Mouse (Mus musculus): ENCODE measurements around the gene Numb.
"Not testable (repeated sequence)": the region's sequence is repeated elsewhere in the genome, so short reads cannot be mapped to it uniquely, and the experiment has no call there.

Gene Numb

DNA sequence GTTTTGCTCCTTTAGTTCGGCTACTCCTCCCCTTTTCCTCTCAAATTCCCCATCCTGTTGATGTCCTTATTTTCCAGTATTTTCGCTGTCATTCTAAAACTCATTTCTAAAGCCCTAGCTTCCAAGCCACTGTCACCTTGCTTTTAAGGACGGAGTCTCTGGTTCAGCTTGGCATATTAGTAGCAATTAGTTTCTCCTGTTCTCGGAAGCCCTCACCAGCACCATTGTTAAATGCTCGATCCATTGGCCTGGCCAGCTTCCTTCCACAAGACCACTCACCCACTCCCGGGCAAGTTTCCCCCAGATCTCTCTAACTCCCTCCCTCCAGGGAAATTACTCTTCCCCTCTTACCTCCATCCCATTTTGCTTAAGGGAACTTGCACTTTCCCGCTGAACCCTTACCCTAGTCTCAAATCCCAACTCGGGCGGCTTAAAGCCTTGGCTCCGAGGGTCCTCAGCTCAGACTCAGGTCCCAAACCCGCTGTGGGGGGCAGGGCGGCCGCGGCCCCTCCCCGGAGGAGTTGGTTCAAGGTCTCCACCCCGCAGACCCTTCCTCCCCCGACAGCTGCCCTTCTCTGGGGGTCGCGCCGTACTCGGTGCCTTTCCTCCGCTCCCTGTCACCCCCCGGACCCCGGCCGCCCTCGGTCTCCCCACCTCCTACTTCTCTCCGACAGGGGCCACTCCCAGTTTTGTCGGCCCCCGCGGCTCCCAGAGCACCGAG lies 853 bp downstream of the Numb start:
- DNase-seq = peak; percentile 52

DNA sequence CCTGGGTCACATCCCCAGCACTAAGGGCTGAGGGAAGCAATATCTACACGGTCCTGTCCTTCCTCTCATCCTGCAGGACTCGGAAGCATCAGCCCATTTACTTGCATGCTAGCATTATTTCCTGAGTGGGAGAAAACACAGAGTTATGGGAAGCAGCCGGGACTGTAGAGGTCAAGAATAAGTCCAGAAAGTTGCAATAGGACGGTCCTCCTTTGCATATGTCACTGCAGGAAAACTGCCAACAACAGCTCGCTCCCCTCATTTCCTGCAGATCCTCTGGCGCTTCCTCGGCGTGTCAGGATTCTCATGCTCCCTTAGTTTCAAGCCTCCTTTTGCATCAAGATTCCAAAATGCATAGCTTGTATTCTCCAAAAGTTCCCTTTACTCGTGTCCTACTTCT lies 4.8 kb downstream of the Numb start:
- DNase-seq = peak; percentile 44

DNA sequence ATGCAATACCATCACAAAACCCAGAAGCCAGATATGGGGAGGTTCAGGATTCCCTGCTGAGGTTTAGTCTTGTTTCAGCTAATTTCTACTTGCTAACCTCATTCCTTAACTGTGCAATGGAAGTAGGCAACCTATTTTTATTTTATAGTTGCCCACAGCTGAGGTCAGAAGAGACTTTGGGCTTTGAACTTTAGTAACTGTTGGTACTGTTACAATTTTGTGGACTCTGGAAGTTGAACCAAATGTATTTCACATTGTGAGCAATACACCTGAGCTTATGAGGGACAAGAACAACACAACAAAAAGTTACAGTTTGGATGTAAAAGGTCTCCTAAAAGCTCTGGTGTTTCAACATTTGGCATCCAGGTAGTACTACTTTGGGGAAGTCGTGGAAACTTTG lies 6.9 kb downstream of the Numb start:
- no peak for DNase-seq

DNA sequence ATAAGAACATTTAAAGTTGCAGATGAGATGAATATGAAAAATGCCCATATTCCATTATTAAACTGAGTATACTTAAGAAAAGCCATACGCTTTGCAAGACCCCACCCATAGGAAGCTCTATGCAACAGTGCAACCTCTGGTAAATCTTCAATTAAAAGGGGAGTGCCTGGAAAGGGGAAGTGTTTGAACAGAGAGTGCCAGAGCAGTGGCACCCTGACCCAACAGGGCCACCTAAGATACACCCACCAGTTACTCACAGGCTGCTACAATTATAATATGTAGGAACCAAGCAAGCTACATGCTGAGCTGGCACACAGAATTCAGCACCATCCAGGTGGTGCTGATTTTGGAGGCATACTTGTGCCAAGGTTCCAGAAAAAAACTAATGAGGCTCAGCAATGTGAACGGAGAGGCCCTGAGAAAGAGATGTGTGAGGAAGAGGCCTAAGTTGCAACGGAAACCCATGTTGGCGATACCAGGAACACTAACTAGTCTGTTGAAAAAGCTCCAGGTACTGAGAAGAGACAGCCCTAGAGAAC lies 7.5 kb downstream of the Numb start:
- DNase-seq = peak; percentile 64

DNA sequence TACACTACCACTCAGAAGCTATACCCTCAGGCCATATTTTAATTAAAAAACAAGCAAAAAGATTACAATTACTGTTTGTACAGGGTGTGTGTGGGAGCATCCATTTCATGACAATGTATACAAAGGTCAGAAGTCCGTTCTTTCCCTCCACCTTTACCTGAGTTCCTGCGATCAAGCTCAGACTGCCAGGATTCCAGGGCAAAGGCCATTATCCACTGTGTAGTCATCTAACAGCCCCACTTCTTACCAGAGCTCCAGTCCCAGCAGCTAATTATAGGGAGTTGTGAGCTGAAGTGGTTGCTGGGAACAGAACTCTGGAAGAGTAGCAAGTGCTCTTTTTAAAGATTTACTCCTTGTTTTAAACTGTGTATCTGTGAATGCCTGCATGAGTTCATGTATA lies 11.3 kb downstream of the Numb start:
- DNase-seq = no peak

DNA sequence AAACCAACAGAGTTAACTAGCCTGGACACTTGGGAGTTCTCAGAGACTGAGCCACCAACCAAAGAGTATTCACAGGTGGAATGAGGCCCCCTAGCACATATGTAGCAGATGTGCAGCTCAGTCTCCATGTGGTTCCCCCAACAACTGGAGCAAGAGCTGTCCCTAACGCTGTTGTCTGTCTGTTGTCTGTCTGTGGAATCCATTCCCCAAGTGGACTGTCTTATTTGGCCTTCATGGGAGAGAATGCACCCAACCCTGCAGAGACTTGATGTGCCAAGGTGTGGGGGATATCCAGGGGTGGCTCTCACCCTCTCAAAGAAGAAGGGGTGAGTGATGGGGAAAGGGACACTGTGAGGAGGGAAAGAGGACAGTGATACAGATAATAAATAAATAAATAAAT lies 28.8 kb downstream of the Numb start:
- DNase-seq = no peak

DNA sequence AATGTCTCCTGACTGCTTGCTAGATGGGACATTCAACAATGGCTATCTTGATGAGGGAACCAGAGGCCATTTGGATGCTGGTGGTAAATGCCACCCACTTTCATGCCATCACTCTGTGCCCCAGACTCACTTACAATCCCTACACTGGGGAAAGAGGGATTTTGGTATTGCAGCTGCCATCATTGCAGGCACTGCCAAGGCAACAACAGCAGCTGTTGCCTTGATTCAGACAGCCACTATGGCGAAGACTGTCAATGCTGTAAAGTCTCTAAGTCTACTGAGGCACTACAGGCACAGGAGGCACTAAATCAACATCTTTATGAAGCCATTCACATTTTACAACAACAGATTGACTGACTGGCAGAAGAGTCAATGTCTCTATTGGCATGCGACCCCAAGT lies 30.5 kb downstream of the Numb start:
- DNase-seq = no peak

DNA sequence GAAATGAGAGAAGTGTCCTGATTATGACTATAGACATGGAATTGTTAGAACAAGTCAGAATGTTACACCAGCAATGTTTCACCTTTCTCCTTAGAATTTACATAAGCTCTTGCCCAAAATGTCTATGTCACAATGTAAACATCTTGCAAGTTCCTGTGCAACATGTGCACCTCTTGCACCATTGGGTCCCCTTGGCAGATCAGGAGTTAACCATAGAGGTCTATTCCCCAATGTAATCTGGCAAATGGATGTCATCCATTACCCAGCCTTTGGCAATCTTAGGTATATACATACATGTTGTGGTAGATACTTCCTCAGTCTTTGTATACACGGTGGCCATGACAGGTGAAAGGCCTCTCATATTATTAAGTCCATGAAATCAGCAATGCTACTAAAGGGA lies 32.6 kb downstream of the Numb start:
- no peak for DNase-seq

DNA sequence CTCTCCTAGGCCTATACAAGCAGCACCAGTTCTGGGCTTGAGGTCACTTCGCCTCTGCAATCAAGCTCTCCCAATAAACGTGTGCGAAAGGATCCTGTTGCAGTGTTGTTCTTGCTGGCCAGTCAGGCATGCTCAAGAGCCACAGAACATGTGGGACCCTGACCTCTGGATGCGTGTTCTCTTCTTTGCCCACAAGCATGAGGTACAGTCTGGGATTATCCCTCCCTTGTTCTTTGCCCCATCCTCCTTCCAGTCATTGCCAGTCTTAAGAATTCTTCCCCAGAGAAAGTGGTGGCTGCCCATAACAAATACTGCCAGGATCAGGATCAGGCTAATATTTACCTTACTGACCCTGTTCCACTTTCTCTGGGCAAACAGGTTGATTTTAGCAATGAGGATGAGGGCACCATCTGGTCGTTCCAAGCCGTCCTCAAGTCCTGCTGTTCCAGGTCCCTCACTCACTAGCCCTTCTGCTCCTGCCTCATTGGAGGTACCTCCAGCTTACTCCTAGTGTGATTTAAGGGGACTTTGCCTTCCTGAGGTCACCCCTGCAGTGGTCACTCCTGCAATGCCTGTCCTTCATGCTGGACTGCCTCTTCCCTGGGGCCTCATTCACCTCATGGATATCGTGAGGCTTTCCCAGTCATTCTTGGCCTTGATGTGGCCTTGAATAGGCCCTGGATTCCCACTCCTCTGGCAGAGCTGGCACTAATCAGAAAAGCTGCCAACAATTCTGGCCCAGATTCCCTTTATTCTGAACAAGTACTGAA lies 36.0 kb downstream of the Numb start:
- DNase-seq = peak; percentile 45

DNA sequence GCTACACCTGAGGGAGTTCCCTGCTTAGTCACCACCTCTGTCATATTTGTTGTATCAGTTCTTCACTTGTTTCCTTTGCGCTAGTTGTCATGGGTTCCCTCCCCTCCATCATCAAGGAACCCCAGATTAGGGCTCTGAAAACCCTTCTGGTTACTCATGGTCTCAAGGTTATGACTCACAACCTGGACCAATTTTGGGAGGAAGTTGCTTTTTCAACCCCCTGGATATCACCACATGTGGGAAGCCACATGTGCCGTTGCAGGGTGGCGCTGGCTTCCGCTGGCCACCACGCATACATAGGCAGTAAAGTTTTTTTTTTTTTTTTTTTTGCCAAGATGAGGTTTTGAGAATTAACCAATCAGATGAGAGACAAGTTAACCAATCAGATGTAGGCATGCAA lies 36.7 kb downstream of the Numb start:
- DNase-seq = not testable (repeated sequence)

DNA sequence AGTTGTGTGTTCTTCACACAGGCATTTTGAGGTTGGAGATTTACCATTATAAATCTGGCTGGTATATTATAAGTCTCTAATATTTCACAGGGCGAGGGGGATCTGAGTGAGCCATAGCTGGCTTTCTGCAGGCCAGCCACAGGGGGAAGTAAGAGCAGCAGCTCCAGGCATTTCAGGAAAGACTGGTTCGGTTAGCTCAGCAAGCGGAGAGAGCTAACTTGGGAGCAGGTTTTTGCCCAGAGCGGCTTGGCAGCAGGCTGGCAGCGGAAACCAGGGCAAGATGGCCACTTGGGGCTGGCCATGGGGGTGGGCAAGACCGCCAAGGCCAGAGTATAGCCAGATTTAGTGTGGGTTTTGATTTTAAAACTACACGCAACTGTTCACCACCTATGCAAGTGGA lies 39.2 kb downstream of the Numb start:
- peak; percentile 38 for DNase-seq

DNA sequence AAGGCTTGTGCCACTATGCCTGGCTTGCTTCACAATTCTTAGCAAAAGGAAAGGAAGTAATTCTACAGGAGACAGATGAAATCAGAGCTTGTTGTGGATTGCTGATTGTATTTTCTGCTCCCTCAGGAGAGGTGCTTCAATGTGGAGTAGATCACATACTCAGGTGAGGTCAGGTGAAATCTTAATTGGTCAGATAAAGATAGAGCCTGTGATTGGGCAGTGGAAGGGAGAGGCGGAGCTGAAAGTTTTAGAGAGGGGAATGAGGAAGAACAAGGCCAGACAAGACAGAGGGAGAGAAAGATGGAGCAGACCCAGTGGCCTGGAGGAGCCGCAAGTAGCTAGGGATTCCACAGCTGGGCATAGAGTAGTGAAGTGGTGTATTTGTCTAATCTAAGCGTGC lies 39.6 kb downstream of the Numb start:
- no peak for DNase-seq

DNA sequence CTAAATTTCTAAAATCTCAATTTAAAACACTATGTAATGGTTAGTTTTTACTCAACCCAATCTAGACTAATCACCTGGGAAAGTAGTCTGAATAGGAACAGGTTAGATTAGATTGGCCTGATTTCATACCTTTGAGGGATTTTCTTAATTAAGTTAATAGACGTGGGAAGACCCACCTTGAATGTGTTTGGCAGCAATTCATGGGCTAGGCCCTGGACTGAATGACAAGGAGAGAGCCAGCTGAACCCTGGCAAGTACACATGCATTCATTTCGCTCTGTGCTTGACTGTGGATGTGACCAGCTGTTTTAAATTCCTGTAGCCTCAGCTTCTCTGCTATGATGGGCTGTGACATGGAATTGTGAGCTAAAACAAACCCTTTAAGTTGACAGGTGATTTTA lies 40.8 kb downstream of the Numb start:
- DNase-seq = no peak

DNA sequence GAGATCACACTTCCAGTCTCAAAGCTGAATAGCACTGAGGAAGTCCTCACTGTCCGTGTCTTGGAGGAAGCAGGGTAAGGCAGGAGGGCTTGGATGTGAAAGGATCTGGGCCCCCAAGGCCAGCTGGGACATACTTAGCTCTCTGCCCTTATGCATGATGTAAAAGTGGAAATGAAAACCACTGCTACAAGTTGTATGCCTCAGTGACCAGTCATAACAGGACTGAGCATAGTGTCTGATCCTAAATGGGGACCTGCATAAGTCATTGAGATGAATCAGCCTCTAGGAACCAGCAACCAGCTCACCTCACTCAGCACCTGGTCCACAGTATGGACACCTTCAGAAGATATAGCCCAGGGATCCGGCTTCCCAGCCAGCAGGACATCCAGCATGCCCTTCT lies 46.6 kb downstream of the Numb start:
- no peak for DNase-seq

DNA sequence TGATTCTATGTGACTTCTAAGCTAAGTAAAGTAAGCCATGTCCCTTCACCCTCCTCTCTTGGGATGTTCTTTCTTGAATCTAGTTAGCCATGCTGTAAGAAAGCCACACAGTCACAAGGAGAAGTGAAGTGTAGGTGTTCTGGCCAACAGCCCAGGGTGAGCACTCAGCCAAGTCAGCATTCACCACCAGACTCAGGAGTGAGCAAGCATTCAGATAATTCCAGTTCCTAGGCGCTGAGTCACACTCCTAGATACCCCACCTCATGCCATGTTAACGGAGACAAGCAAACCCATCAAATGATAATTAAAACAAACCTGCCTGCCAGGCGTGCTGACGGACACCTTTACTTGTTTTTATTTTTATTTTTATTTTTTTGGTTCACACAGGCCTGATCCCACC lies 47.1 kb downstream of the Numb start:
- peak; percentile 59 for DNase-seq

DNA sequence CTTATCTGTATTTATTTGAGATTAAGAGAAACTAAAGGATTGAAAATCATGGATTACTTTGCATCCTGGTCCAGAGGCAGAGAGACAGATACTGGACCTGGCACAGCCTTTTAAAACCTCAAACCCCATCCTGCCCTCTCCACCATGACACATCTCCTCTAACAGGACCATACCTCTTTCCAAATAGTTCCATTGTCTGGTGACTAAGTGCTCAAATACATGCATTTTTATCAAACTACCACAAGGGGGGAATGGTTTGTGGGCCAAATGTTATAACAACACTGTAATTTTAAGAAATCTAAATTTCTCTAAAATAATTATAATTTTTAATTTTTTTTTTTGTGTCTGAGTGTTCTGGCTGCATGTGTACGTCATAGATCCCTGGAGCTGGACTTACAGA lies 57.2 kb downstream of the Numb start:
- no peak for DNase-seq

DNA sequence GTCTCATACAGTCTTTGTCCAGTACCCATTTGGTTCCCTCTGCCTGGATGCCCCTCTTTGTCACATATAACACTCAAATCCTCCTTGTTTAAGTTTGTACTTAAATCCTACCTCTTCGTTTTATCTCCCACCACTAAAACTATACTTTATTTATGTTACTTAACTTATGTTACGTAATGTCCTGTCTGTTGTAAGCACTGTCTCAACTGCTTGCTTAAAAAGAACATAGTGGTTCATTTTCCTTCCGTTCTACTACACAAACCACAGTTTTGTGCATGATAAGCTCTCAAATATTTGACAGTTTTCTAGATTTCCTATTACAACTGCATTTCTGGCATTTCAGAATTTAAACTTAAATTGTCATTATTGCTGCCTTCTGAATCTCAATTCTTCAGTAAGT lies 59.9 kb downstream of the Numb start:
- no peak for DNase-seq

DNA sequence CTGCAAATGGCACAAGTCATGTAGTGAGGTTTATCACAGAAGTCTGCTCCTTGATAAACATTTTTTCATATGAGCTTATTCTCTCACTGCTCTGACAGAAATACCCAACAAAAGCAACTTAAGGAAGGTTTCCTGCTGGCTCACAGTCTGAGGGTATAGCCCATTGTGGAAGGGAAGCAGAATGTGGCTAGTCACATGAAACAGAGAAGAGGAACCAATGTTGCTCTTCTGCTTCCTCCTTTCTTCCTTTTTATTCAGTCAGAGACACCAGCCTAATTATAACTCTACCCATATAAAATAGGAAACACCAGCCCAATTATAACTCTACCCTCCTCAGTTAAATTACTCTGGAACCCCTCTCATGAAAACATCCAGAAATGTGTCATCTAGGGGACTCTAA lies 61.0 kb downstream of the Numb start:
- DNase-seq = no peak

DNA sequence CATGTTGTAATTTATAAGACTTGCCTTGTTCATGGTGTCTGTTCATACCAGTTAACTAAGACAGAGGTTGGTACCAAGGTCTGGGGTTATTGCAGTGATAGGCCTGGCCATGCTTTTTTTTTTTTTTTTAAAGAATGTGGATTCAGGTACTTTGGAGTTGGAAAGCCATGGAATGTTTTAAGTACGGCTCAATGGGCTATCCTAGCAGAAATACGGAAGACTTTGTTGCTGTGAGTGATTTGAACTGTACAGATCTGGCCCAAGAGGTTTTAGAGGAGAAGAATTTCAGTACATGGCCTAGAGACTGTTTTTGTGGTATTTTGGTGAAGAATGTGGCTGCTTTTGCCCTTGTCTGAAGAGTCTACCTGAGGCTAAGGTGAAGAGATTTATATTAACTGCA lies 63.7 kb downstream of the Numb start:
- no peak for DNase-seq

DNA sequence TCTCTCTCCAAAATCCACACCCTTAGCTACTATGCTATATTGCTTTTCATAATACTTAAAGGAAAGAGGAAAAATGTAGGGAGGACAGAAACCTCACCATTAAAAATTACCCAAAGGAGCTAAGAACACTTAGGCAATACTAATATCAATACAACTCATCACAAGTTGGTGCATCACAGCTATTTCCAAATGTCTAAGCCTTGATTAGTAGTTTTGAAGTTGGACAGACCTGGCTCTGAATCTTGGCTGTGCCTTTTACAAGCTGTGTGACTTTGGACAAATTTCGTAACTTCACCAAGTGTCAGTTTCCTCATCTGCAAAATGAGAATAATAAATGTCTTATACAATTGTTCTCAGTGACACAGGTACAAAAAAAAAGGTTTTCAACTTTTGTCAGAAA lies 66.5 kb downstream of the Numb start:
- DNase-seq = no peak

DNA sequence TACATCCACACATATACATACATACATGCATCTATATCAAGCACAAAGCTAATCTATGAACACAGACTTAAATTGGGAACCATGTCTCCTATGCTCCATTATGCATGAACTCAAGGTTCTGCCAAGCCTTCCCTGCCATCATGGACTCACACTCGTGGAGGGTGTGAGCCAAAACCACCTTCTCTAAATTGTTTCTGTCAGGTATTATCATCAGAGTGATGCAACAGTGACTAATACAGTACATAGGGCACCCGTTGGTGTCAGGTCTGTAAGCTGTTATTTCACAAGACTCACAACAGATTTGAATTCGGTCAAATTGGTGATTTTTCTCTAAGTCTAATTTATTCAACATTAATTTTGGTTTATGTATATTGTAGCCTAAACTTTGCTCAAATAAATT lies 67.5 kb downstream of the Numb start:
- DNase-seq = no peak

DNA sequence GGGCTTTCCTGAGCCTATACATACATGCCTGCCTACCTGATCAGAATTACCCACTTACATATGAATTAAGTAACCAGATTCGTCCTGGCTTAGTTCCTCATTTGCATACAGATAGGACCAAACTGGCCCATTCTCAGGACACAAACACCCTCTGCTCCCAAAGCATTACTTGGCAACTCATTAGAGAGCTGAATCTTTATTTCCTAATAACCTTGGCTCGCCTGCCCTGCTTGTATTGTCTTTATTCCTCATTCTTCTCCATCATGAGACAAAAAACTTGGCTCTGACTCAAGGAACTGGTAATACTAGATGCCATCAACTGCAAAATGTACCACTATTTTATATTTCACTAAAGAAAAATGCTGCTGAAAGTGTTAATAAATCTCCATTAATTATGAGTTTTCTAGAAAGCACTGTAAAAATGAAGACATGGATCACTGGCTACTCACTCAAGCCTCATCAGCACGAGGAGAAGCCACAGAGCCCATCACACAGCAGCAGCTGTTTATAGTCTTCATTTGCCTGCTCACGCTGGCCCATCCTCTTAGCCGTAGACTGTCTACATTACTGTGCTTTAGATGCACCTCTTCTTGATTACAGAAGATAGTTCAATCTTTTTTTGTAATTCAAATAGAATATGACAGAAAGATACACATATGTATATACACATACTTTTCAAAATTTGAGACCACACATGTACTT lies 69.1 kb downstream of the Numb start:
- no peak for DNase-seq

DNA sequence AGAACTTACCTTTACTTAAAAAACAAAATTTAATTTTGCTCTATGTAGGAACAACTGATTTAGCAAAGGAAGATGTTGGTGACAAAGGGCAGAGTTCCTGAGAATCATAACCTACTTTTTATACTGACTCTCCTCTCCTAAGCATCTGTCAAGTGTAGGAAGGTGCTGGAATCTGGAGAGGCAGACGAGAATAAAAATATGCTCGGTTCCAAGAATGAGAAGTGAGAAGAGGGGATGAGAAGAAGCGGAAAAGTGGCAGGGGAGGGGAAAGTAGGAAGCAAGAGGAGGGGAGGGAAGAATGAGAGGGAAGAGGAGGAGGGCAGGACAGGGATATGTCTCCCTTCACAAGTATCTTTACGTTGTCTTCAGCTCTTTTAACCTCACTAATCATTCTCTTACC lies 71.4 kb downstream of the Numb start:
- DNase-seq = no peak

Data from cerebellum, adult 8-10 months (tissue).